Mouse (Mus musculus) C2C12 (cell line): Measurements from ENCODE around the gene Col27a1.

Experiments used
- CTCF ChIP-seq: IDR thresholded peaks from one replicate; pipeline ENCODE4 v1.5.1; 2011; ENCODE audit not compliant: control insufficient read depth, insufficient read depth, insufficient read length
- MYOG ChIP-seq: IDR thresholded peaks from one replicate; pipeline ENCODE4 v1.6.1; 2011; ENCODE audit not compliant: control insufficient read depth, insufficient read length; ENCODE audit errors: extremely low read depth

GRCm38 (mm10) chr4:63344295-63344694 is 130.5 kb downstream of the Col27a1 start, which contains the start of gene Orm1:
- TF ChIP-seq MYOG (no peak), CTCF (no peak)
